Mouse (Mus musculus) kidney, embryonic 15.5 days (tissue): ENCODE data around the gene Olfr1208. TPM values are rescaled to one million over a fixed set of nuclear protein-coding genes. Genes with fewer than 3 reads are reported as not detected.

Experiments used
- ATAC-seq: fragments of 200-750 bp; cut with Nextera tagmentation; replicated peaks from 2 replicates; pipeline ENCODE4 v1.8.0; 2017; ENCODE audit warnings: moderate TSS enrichment; ENCODE audit not compliant: low FRiP score
- H3K27ac ChIP-seq: fragments of 300-500 bp; sonication (generic); 2 replicates; pipeline ENCODE4 v1.5.1; 2015; ENCODE audit warnings: mild to moderate bottlenecking, inconsistent platforms
- H3K27me3 ChIP-seq: fragments of 300-500 bp; sonication (generic); 2 replicates; pipeline ENCODE4 v1.6.1; 2015; ENCODE audit warnings: inconsistent platforms
- H3K36me3 ChIP-seq: fragments of 300-500 bp; sonication (generic); 2 replicates; pipeline ENCODE4 v1.6.1; 2015; ENCODE audit warnings: inconsistent platforms
- H3K4me1 ChIP-seq: fragments of 300-500 bp; sonication (generic); 2 replicates; pipeline ENCODE4 v1.6.1; 2015; ENCODE audit warnings: inconsistent platforms
- H3K4me2 ChIP-seq: fragments of 300-500 bp; sonication (generic); 2 replicates; pipeline ENCODE4 v1.6.1; 2015; ENCODE audit warnings: moderate library complexity, mild to moderate bottlenecking, inconsistent platforms
- H3K4me3 ChIP-seq: fragments of 300-500 bp; sonication (generic); replicated peaks from 2 replicates; pipeline ENCODE4 v1.5.1; 2015; ENCODE audit warnings: mild to moderate bottlenecking, inconsistent platforms
- H3K9ac ChIP-seq: fragments of 300-500 bp; sonication (generic); 2 replicates; pipeline ENCODE4 v1.6.1; 2015; ENCODE audit warnings: mild to moderate bottlenecking, inconsistent platforms
- H3K9me3 ChIP-seq: fragments of 300-500 bp; sonication (generic); replicated peaks from 2 replicates; pipeline ENCODE4 v1.6.1; 2016; ENCODE audit warnings: inconsistent platforms
- WGBS: fragments of 180-500 bp; shearing (Covaris S2); methylation state at CpG from one replicate; pipeline ENCODE4 v1.1.7; 2015; ENCODE audit warnings: mixed read lengths; 5-methylcytosine and 5-hydroxymethylcytosine counted together
- polyA plus RNA-seq: library from polyadenylated mRNA; unstranded; fragments of >200 nt; fragmentation: Nextera tagmentation; extraction: Ambion mirVana; gene quantifications from 2 replicates; pipeline ENCODE4 v1.2.1, GENCODE M21; 2015

Gene Olfr1208
- polyA plus RNA-seq = not detected in 2 replicates

DNA sequence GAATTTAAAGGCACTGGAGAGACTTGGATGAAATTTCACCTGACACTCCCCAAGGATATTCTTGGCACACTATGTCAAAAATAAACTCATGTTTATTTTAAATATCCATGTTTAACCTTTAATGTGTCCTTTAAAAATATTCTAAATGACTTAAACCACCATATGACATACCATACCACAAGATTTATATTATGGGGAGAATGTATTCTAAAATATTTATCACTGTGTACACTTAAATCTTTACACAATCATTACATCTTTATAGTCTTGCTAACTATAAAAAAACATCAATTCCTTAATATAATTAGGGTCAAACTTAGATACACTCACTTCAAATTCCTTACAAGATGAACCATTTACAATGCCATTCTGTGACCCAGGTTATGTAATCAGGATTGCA, at the start of gene Olfr1208:
Gene Olfr1208, minus strand, starts transcription at position 101 of the 400 bp plus-strand sequence.
- no peak for ATAC-seq
- H3K9me3 ChIP-seq = no peaks in the 10 kb centered on the region
- H3K9ac ChIP-seq = no peak within 1 kb of the TSS
- no peaks in the 10 kb centered on the region for H3K27me3 ChIP-seq
- H3K4me3 ChIP-seq = no peak within 1 kb of the TSS
- no peaks in the 10 kb centered on the region for H3K36me3 ChIP-seq
- no peak within 1 kb of the TSS for H3K4me2 ChIP-seq
- H3K4me1 ChIP-seq = no peaks in the 10 kb centered on the region
- H3K27ac ChIP-seq = no peak within 1 kb of the TSS

DNA sequence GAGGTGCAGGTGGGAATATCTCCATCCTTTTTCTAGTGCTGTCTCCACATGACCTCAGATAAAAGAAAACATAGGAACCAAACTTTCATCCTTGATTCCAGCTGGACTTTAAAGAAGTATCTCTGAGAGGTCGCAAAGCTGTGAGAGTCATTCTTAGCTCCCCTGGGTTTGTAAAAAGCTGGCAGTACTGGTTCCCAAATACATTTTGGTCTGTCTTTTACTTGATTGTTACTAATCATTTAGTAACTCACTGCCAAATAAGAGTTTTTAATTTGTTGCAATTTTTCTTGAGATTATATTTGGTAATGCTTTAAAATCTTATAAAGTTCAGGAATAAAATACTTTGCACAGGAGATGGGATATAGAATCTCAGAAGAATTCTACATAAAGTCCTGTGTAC, 35.9 kb upstream of the Olfr1208 start, which contains the start of gene Olfr1211:
Gene Olfr1211, minus strand, starts transcription at position 101 of the 400 bp plus-strand sequence.
- H3K27me3 ChIP-seq = no peaks in the 10 kb centered on the region
- no peak within 1 kb of the TSS for H3K4me2 ChIP-seq
- no peaks in the 10 kb centered on the region for H3K4me1 ChIP-seq
- WGBS = 89% methylated on average over 1 of the region's 1 CpGs
- H3K27ac ChIP-seq = no peak within 1 kb of the TSS
- no peaks in the 10 kb centered on the region for H3K9me3 ChIP-seq
- H3K36me3 ChIP-seq = no peaks in the 10 kb centered on the region
- ATAC-seq = no peak
- no peak within 1 kb of the TSS for H3K4me3 ChIP-seq
- no peak within 1 kb of the TSS for H3K9ac ChIP-seq

DNA sequence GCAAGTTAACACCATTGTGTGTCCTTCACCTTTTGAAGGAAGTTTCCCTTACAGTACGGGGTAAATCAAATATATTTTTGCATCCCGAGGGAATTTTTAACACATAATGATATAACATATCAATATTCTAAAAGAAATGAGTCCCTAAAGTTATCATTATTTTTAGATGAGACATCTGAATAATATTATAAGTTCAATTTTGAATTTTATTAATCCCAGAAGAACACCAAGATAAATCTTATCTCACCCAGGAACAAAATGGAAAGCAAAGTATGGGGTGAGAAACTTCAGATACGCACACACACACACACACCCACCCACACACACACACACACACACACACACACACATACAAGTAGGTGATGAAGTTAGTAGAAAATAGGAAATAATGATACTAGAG, 12.9 kb upstream of the Olfr1208 start, which contains the start of gene Olfr1209:
Gene Olfr1209, minus strand, starts transcription at position 101 of the 400 bp plus-strand sequence.
- no peaks in the 10 kb centered on the region for H3K36me3 ChIP-seq
- ATAC-seq = no peak
- no peak within 1 kb of the TSS for H3K9ac ChIP-seq
- H3K4me1 ChIP-seq = no peaks in the 10 kb centered on the region
- H3K9me3 ChIP-seq = no peaks in the 10 kb centered on the region
- no peaks in the 10 kb centered on the region for H3K27me3 ChIP-seq
- no peak within 1 kb of the TSS for H3K27ac ChIP-seq
- no peak within 1 kb of the TSS for H3K4me3 ChIP-seq
- H3K4me2 ChIP-seq = no peak within 1 kb of the TSS
- WGBS = 87% methylated on average over 3 of the region's 3 CpGs

DNA sequence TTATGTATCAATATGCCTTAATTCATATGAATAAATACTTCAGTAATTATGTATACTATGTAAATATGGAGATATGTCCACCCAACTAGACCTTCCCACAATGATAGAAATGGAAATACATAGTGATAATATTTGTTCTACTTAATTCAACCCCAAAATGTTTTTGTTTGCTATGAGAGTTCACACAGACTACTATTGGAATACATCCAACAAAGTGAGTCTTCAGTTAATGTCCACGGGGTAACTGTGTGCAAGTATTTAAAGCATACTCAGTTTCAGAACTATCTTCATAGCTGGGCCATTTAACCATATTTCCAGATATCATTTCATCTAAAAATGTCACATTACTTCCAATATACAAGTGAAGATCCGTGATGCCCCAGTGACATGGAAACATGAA, 39.2 kb downstream of the Olfr1208 start, which contains the start of gene Olfr1206:
Gene Olfr1206, plus strand, starts transcription at position 301 of the 400 bp plus-strand sequence.
- Histone ChIP-seq H3K4me2 (no peak within 1 kb of the TSS), H3K9me3 (no peaks in the 10 kb centered on the region), H3K27me3 (no peaks in the 10 kb centered on the region), H3K4me3 (no peak within 1 kb of the TSS), H3K27ac (no peak within 1 kb of the TSS), H3K9ac (no peak within 1 kb of the TSS), H3K36me3 (no peaks in the 10 kb centered on the region), H3K4me1 (no peaks in the 10 kb centered on the region)
- WGBS = 87% methylated on average over 2 of the region's 2 CpGs
- ATAC-seq = no peak

DNA sequence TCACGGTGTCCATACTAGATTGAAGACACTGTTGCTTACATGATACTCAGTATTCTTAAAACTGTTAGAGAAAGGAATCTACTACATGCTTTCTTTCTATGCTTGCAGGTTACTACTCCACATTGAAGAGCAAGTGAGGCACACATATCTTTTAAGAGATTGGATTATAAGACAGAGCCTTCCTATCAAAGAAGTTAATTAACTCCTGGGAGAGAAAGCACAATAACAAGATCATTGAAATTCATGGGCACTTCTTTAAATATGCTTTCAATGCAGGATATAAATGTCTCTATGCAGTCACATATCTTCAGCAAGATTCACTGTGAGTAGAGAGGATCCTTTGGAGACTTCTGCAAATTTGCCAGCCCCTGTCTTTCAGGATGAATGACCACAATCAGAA, 53.1 kb downstream of the Olfr1208 start, which contains the start of gene Olfr1204:
Gene Olfr1204, plus strand, starts transcription at position 301 of the 400 bp plus-strand sequence.
- Histone ChIP-seq H3K4me1 (no peaks in the 10 kb centered on the region), H3K9ac (no peak within 1 kb of the TSS), H3K27ac (no peak within 1 kb of the TSS), H3K4me2 (no peak within 1 kb of the TSS), H3K36me3 (no peaks in the 10 kb centered on the region), H3K27me3 (no peaks in the 10 kb centered on the region), H3K9me3 (no peaks in the 10 kb centered on the region), H3K4me3 (no peak within 1 kb of the TSS)
- 91% methylated on average over 1 of the region's 1 CpGs for WGBS
- no peak for ATAC-seq

Other genes with a start within 250 kb of the Olfr1208 start
- gene Olfr1193, start 226.7 kb downstream of the Olfr1208 start, polyA plus RNA-seq = not detected in 2 replicates
- gene Olfr1195, start 213.1 kb downstream of the Olfr1208 start, polyA plus RNA-seq = not detected in 2 replicates
- gene Olfr1196, start 197.7 kb downstream of the Olfr1208 start, polyA plus RNA-seq = not detected in 2 replicates
- gene Olfr1197, start 169.9 kb downstream of the Olfr1208 start, polyA plus RNA-seq = not detected in 2 replicates
- gene Olfr1198, start 150.9 kb downstream of the Olfr1208 start, polyA plus RNA-seq = not detected in 2 replicates
- not detected in 2 replicates for gene Olfr1199, start 141.8 kb downstream of the Olfr1208 start, polyA plus RNA-seq
- not detected in 2 replicates for gene Olfr1200, start 131.8 kb downstream of the Olfr1208 start, polyA plus RNA-seq
- not detected in 2 replicates for gene Olfr1201, start 109.3 kb downstream of the Olfr1208 start, polyA plus RNA-seq
- not detected in 2 replicates for gene Olfr1202, start 87.8 kb downstream of the Olfr1208 start, polyA plus RNA-seq
- gene Olfr1205, start 72.6 kb downstream of the Olfr1208 start, polyA plus RNA-seq = not detected in 2 replicates
- not detected in 2 replicates for gene Olfr1204, start 53.0 kb downstream of the Olfr1208 start, polyA plus RNA-seq
- not detected in 2 replicates for gene Olfr1206, start 39.1 kb downstream of the Olfr1208 start, polyA plus RNA-seq
- not detected in 2 replicates for gene Olfr1209, start 12.8 kb upstream of the Olfr1208 start, polyA plus RNA-seq
- gene Olfr1211, start 35.8 kb upstream of the Olfr1208 start, polyA plus RNA-seq = not detected in 2 replicates
- not detected in 2 replicates for gene Olfr1212, start 51.7 kb upstream of the Olfr1208 start, polyA plus RNA-seq
- gene Gm13762, start 78.0 kb upstream of the Olfr1208 start, polyA plus RNA-seq = not detected in 2 replicates
- gene Olfr1214, start 90.3 kb upstream of the Olfr1208 start, polyA plus RNA-seq = not detected in 2 replicates
- gene Olfr1215, start 104.7 kb upstream of the Olfr1208 start, polyA plus RNA-seq = not detected in 2 replicates
- not detected in 2 replicates for gene Olfr1216, start 116.0 kb upstream of the Olfr1208 start, polyA plus RNA-seq
- not detected in 2 replicates for gene Olfr1217, start 129.8 kb upstream of the Olfr1208 start, polyA plus RNA-seq
- not detected in 2 replicates for gene Olfr1218, start 158.9 kb upstream of the Olfr1208 start, polyA plus RNA-seq
- gene Olfr1219, start 181.2 kb upstream of the Olfr1208 start, polyA plus RNA-seq = not detected in 2 replicates
- gene Olfr1220, start 204.5 kb upstream of the Olfr1208 start, polyA plus RNA-seq = not detected in 2 replicates
- not detected in 2 replicates for gene Olfr1221, start 215.0 kb upstream of the Olfr1208 start, polyA plus RNA-seq
- not detected in 2 replicates for gene Olfr1222, start 230.7 kb upstream of the Olfr1208 start, polyA plus RNA-seq
- gene Olfr1223, start 249.2 kb upstream of the Olfr1208 start, polyA plus RNA-seq = not detected in 2 replicates